Mouse (Mus musculus) limb, embryonic 11.5 days (tissue): ENCODE data around the gene Gcg. TPM values are rescaled to one million over a fixed set of nuclear protein-coding genes. Genes with fewer than 3 reads are reported as not detected.

Experiments
- ATAC-seq: fragments of 200-750 bp; cut with Nextera tagmentation; 2 replicates; pipeline ENCODE4 v1.8.0; 2017; ENCODE audit warnings: low read depth; ENCODE audit not compliant: insufficient number of reproducible peaks, low FRiP score, low TSS enrichment
- DNase-seq: peaks from one replicate; pipeline ENCODE4 v3.0.0-alpha.2; 2015; ENCODE audit warnings: low spot score
- H3K27ac ChIP-seq: fragments of 300-500 bp; sonication (generic); replicated peaks from 2 replicates; pipeline ENCODE4 v1.5.1; 2014; ENCODE audit warnings: low read depth, mild to moderate bottlenecking, low read length
- H3K27me3 ChIP-seq: fragments of 300-500 bp; sonication (generic); 2 replicates; pipeline ENCODE4 v1.6.1; 2014; ENCODE audit warnings: mild to moderate bottlenecking, low read length, mixed read lengths; ENCODE audit not compliant: control insufficient read depth, insufficient read depth
- H3K36me3 ChIP-seq: fragments of 300-500 bp; sonication (generic); 2 replicates; pipeline ENCODE4 v1.6.1; 2014; ENCODE audit warnings: mild to moderate bottlenecking, low read length, moderate library complexity, mixed read lengths; ENCODE audit not compliant: control insufficient read depth, insufficient read depth
- H3K4me1 ChIP-seq: fragments of 300-500 bp; sonication (generic); 2 replicates; pipeline ENCODE4 v1.6.1; 2014; ENCODE audit warnings: low read length, mixed read lengths; ENCODE audit not compliant: control insufficient read depth, insufficient read depth
- H3K4me2 ChIP-seq: fragments of 300-500 bp; sonication (generic); 2 replicates; pipeline ENCODE4 v1.6.1; 2014; ENCODE audit warnings: low read depth, mild to moderate bottlenecking, moderate library complexity; ENCODE audit not compliant: severe bottlenecking
- H3K4me3 ChIP-seq: fragments of 300-500 bp; sonication (generic); 2 replicates; pipeline ENCODE4 v1.5.1; 2014; ENCODE audit warnings: low read depth, low read length
- H3K9ac ChIP-seq: fragments of 300-500 bp; sonication (generic); 2 replicates; pipeline ENCODE4 v1.6.1; 2014; ENCODE audit warnings: mild to moderate bottlenecking, low read length
- H3K9me3 ChIP-seq: fragments of 300-500 bp; sonication (generic); 2 replicates; pipeline ENCODE4 v1.6.1; 2016; ENCODE audit warnings: low read length; ENCODE audit not compliant: control insufficient read depth
- WGBS: fragments of 180-500 bp; shearing (Covaris S2); extraction: QIAGEN DNeasy Blood & Tissue Kit; methylation state at CpG from one replicate; pipeline ENCODE4 v1.1.7; 2014; 5-methylcytosine and 5-hydroxymethylcytosine counted together
- polyA plus RNA-seq: library from polyadenylated mRNA; unstranded; fragments of >200 nt; fragmentation: Nextera tagmentation; extraction: Ambion mirVana; gene quantifications from 2 replicates; pipeline ENCODE4 v1.2.1, GENCODE M21; 2014

Gcg gene
- polyA plus RNA-seq, 1 experiment from 2014 or later = 0.27 TPM

DNA sequence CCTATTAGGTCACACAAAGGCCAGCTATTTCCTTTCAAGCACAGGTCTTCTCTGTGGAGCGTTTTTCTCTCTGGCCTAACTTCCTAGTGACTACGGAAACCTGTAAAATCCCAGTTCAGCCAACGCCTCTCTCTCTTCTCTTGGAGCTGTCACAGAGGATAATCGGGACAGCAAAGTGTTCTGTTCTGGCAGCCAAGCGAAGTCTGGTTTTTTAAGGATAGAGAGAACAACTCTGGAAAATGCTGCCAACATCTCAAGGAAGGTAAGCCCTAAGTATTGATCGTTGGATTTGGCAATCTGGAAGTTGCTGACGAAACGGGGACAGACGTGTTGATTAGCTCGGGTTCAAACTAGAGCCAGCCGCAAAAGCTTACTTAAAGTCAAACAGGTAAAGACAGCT lies 28.5 kb downstream of the Gcg start:
- Histone ChIP-seq H3K4me3 (no peak overlapping the region), H3K27ac (no peak overlapping the region), H3K9ac (no peak overlapping the region), H3K4me1 (no peaks in the 10 kb centered on the region), H3K9me3 (no peaks in the 10 kb centered on the region), H3K36me3 (no peaks in the 10 kb centered on the region), H3K27me3 (no peaks in the 10 kb centered on the region), H3K4me2 (no peak overlapping the region)
- DNase-seq = no peak
- whole genome bisulfite sequencing = 86% methylated on average over 11 of the region's 11 CpGs
- ATAC-seq = no peak

DNA sequence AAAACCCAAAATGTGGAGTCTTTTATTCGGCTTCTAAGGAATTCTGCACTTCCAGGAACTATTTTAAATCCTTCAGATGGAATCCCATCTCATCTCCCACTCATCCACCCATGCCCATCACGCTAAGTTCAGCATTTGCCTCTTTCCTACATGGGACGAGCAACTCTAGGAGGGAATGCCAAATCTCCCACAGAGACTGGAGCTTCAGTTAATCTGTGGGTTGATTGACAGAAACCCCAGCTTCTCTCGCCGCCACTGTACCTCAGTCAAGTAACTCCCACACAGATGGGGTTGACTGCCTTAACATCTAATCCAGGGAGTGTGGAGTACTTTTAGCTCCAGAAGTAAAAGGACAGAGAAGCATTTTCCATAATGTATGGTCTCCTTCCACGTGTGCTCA lies 29.4 kb downstream of the Gcg start:
- H3K36me3 ChIP-seq = no peaks in the 10 kb centered on the region
- ATAC-seq = no peak
- no peak overlapping the region for H3K4me3 ChIP-seq
- H3K9ac ChIP-seq = no peak overlapping the region
- no peaks in the 10 kb centered on the region for H3K9me3 ChIP-seq
- H3K4me2 ChIP-seq = no peak overlapping the region
- no peaks in the 10 kb centered on the region for H3K4me1 ChIP-seq
- no peak for DNase-seq
- 85% methylated on average over 6 of the region's 6 CpGs for WGBS
- no peaks in the 10 kb centered on the region for H3K27me3 ChIP-seq
- no peak overlapping the region for H3K27ac ChIP-seq

DNA sequence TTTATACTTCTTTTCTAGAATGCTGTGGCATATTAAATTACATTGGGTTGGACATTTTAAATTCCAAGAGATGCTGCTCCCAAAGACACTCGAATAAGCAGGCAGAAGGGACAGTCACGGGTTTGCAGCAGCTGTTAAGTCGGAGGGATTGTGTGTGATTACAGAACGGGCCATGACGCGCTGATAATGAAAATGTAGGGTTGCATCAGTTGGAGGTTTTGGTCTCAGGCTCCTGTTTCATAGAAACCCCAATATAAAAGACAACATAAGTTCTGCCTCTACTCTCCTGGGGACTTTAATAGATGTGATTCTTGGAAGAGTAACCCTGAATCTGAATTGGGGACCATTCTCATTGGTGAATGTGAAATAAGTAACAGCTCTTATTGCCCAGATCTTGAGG lies 33.1 kb downstream of the Gcg start:
- Histone ChIP-seq H3K9ac (no peak overlapping the region), H3K4me1 (no peaks in the 10 kb centered on the region), H3K27ac (no peak overlapping the region), H3K27me3 (no peaks in the 10 kb centered on the region), H3K4me3 (no peak overlapping the region), H3K9me3 (no peaks in the 10 kb centered on the region), H3K4me2 (no peak overlapping the region), H3K36me3 (no peaks in the 10 kb centered on the region)
- DNase-seq (no peak), ATAC-seq (no peak)
- WGBS = 83% methylated on average over 6 of the region's 6 CpGs

DNA sequence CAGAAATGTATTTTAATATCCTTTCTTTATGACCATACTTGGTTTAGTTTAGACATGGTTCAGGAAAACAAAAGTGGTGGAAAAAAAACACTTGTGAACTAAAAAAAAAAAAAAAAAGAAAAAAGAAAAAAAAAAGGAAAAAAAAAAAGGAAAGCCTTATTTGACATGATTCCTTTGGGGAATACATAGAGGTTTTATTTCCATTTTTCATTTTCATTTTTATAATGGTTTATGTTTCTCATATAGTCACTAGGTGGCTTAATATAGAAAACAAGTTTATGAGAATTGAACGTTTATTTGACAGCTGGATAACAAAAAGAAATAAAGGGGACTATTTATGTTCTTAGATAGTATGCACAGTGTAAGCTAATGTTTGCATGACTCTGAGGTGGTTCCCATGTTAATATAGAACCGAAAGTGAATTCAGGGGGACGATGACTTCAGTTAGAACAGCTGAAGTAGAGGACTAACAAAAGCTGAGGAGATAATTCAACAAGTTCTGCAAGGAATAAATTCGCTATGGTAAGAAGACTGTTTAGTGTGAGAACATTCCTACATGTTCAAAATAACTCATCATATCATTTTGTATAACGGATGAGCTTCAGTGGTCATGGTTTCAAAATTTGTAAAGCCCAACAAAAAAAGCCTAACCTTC lies 33.6 kb downstream of the Gcg start:
- no peak overlapping the region for H3K27ac ChIP-seq
- no peak overlapping the region for H3K9ac ChIP-seq
- DNase-seq (no peak), ATAC-seq (no peak)
- 91% methylated on average over 5 of the region's 5 CpGs for WGBS
- H3K9me3 ChIP-seq = no peaks in the 10 kb centered on the region
- no peak overlapping the region for H3K4me3 ChIP-seq
- no peaks in the 10 kb centered on the region for H3K27me3 ChIP-seq
- H3K36me3 ChIP-seq = no peaks in the 10 kb centered on the region
- H3K4me1 ChIP-seq = no peaks in the 10 kb centered on the region
- no peak overlapping the region for H3K4me2 ChIP-seq

DNA sequence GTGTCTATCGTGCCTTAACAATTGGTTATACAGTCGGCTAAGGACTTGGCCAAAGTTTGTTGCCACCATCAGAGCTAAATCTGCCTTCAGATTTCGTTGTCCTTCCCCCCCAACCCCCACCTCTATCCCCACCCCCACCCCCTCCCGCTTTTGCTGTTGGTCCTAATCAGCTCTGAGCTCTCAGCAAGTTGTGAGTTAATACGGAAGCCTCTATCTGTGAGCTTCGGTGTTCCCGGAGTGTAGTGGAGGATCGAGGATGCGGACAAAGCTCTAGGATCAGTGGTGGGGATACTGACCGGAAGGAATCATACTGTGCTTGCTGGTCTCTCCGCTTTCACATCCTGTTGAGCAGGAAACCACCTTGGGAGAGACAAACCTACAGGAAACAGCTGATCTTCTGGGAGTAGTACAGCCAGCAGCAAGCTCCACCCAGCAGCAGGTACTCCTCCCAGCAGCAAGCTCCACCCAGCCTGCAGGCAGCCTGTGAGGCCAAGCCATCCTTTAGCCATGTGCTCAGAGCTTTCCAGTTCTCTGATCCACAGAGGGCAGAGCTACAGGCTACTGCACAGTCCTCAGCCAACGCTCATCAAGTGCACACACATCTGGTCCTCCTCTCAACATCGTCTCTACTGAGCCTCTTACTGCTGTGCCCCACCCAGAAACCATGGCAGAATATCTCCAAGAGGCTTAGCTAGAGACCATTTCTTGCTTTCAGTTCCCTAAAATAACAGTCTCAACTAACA lies 42.5 kb downstream of the Gcg start:
- Histone ChIP-seq H3K9ac (no peak overlapping the region), H3K4me3 (no peak overlapping the region), H3K4me1 (no peaks in the 10 kb centered on the region), H3K4me2 (no peak overlapping the region), H3K9me3 (no peaks in the 10 kb centered on the region), H3K27ac (no peak overlapping the region), H3K27me3 (no peaks in the 10 kb centered on the region), H3K36me3 (no peaks in the 10 kb centered on the region)
- DNase-seq (no peak), ATAC-seq (no peak)
- 73% methylated on average over 13 of the region's 13 CpGs for WGBS

DNA sequence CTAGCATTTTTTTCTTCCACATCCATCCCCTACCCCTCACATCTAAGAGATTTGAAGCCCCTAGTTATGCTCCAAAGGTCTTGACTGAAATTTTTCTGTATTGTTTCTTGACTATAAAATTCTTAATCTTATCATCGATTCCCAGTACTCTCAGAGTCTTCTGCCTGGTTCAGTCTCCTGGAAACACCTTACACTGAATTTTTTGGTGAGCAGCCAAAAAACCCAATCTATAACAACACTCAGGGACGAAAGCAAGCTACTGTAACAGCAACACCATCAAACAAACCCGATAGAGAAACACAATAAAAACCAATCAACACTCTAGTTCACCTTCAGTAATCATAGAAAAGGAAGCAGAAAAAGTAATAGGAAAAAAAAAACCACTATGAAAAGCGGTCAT lies 43.4 kb downstream of the Gcg start:
- DNase-seq = no peak
- ATAC-seq = no peak
- H3K27me3 ChIP-seq = no peaks in the 10 kb centered on the region
- H3K9ac ChIP-seq = no peak overlapping the region
- H3K9me3 ChIP-seq = no peaks in the 10 kb centered on the region
- H3K4me3 ChIP-seq = no peak overlapping the region
- H3K36me3 ChIP-seq = no peaks in the 10 kb centered on the region
- no peaks in the 10 kb centered on the region for H3K4me1 ChIP-seq
- no peak overlapping the region for H3K27ac ChIP-seq
- no peak overlapping the region for H3K4me2 ChIP-seq
- WGBS = 92% methylated on average over 4 of the region's 4 CpGs

DNA sequence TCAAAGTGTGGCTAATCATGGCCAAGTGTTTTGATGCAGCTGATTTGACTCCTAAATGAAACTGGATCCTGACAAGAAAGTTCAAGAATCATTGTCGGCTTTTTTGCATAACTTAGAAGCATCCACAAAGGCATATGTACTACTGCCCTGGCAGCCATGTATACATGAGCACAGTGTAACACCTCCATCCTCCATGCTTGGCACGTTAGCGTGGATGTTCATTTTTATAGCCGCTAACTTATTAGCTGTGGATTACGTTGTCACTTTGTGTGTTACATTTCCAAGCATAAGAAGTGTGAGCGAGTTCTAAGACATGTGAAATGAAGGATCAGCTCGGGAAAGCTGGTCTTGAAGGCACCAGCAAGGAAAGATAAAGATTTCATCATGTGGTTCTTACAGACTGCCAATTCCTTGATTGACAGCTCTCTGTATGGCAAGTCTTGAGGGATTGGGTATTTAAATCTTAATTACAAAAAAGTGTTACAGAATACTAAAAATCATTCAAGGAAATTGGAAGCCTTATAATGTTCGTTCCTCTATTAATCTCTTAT lies 52.1 kb downstream of the Gcg start:
- Histone ChIP-seq H3K9ac (no peak overlapping the region), H3K4me1 (no peaks in the 10 kb centered on the region), H3K4me3 (no peak overlapping the region), H3K9me3 (no peaks in the 10 kb centered on the region), H3K27me3 (no peaks in the 10 kb centered on the region), H3K36me3 (no peaks in the 10 kb centered on the region), H3K27ac (no peak overlapping the region), H3K4me2 (no peak overlapping the region)
- DNase-seq = no peak
- WGBS = 85% methylated on average over 8 of the region's 8 CpGs
- no peak for ATAC-seq

DNA sequence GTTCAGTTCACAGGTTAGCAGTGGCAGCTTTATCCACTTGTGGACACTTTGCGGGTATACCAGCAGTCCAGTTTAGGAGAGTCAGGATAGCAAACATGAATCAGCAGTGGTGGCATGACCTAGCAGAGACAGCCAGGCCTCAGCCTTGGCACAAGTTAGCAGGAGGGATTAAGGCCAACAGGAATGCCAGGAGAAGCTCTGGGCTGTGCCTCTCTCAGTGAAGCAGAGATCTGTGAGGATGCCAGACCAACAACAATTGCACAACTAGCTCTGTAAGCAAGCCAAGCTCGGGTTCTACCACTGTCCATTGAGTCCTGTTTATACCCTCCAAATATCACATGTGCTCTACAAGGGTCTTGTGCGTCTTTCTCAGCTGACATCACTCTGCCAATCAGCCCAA lies 57.5 kb downstream of the Gcg start:
- no peaks in the 10 kb centered on the region for H3K4me1 ChIP-seq
- no peak overlapping the region for H3K4me2 ChIP-seq
- H3K9ac ChIP-seq = no peak overlapping the region
- no peak for ATAC-seq
- no peaks in the 10 kb centered on the region for H3K9me3 ChIP-seq
- WGBS = 92% methylated on average over 3 of the region's 3 CpGs
- H3K36me3 ChIP-seq = no peaks in the 10 kb centered on the region
- no peaks in the 10 kb centered on the region for H3K27me3 ChIP-seq
- H3K4me3 ChIP-seq = no peak overlapping the region
- DNase-seq = no peak
- H3K27ac ChIP-seq = no peak overlapping the region
